Mouse (Mus musculus): Measurements from ENCODE around the gene Wdr89. TPM values are rescaled to one million over a fixed set of nuclear protein-coding genes. Genes with fewer than 3 reads are reported as not detected.

Wdr89 gene
- polyA plus RNA-seq, 1 experiment from 2014 or later = 15.2 TPM

GRCm38 (mm10) chr12:75629618-75630017 is 39.7 kb downstream of the Wdr89 start:
- DNase-seq (ENCODE audit: low spot score) = no peak
- Histone ChIP-seq H3K27me3 (ENCODE audit: low read depth, poor library complexity, severe bottlenecking) (no peaks in the 10 kb centered on the region), H3K27ac (no peak overlapping the region), H3K4me1 (no peaks in the 10 kb centered on the region), H3K4me3 (no peak overlapping the region), H3K9me3 (replicated peaks) (no peaks in the 10 kb centered on the region), H3K36me3 (peaks cover 15% of the 10 kb centered on the region)
- WGBS = 63% methylated on average over 1 of the region's 1 CpGs

- Histone ChIP-seq H3K4me1 (no peaks in the 10 kb centered on the region), H3K27ac (no peak overlapping the region), H3K27me3 (ENCODE audit: low read depth, poor library complexity, severe bottlenecking) (no peaks in the 10 kb centered on the region), H3K4me3 (no peak overlapping the region), H3K9me3 (replicated peaks) (no peaks in the 10 kb centered on the region), H3K36me3 (no peaks in the 10 kb centered on the region)
- WGBS = 94% methylated on average over 5 of the region's 5 CpGs
- no peak for DNase-seq (ENCODE audit: low spot score)
Measured at GRCm38 (mm10) chr12:75623292-75623691, 46.0 kb downstream of the Wdr89 start.

GRCm38 (mm10) chr12:75622835-75623234 is 46.5 kb downstream of the Wdr89 start:
- H3K27me3 ChIP-seq (ENCODE audit: low read depth, poor library complexity, severe bottlenecking) = no peaks in the 10 kb centered on the region
- H3K9me3 ChIP-seq (replicated peaks) = no peaks in the 10 kb centered on the region
- no peak overlapping the region for H3K27ac ChIP-seq
- DNase-seq (ENCODE audit: low spot score) = no peak
- H3K4me1 ChIP-seq = no peaks in the 10 kb centered on the region
- H3K4me3 ChIP-seq = no peak overlapping the region
- 86% methylated on average over 3 of the region's 3 CpGs for WGBS
- no peaks in the 10 kb centered on the region for H3K36me3 ChIP-seq

DNA sequence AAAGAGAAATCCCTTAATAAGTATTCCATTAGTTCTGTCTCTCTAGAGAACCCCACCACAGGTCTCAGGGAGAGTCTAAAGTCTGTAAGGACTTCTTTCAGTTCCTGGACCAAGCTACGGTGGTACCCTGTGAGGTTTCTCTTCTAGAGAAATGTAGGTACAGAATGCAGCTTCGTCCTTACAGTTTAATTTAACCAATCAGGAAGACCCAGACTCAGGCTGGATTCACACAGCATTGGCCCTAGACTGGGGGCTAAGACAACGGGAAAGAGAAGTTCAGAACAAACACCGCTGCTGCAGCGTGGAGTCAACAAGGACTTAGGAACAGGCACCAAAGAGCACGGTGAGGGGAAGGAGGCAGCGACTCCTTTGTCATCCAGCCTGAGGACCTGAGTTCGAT is 52.5 kb downstream of the Wdr89 start:
- Histone ChIP-seq H3K9me3 (replicated peaks) (no peaks in the 10 kb centered on the region), H3K4me3 (no peak overlapping the region), H3K27me3 (ENCODE audit: low read depth, poor library complexity, severe bottlenecking) (no peaks in the 10 kb centered on the region), H3K36me3 (no peaks in the 10 kb centered on the region), H3K4me1 (peaks cover 7% of the 10 kb centered on the region), H3K27ac (no peak overlapping the region)
- no peak for DNase-seq (ENCODE audit: low spot score)
- WGBS = 63% methylated on average over 8 of the region's 8 CpGs

DNA sequence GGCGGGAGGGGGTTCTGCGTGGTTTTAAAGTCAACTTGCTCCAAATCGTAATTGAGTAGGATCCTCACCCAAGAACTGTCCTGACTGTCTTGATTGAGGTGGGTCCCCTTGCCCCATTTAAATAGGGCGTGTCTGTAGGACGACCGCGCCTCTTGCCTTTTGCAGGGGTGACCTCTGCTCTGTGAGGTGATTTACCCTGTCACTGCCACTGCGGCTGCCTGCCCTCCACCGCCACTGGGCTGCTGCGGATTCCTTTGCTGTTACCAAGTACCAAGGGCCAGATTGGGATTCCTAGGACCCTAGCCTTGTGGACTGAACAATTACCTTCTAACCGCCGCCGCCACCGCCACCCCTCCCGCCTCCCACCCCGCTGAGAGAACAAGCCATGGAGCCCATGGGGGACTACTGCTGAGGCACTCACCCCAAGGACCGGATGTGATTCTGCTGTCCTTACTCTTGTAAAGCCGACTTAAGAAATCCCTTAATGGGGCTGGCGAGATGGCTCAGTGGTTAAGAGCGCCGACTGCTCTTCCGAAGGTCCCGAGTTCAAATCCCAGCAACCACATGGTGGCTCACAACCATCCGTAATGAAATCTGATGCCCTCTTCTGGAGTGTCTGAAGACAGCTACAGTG is 53.1 kb downstream of the Wdr89 start:
- H3K36me3 ChIP-seq = no peaks in the 10 kb centered on the region
- peak overlapping the region; percentile 42 for H3K4me3 ChIP-seq
- 8% methylated on average over 24 of the region's 24 CpGs for WGBS
- H3K27ac ChIP-seq = no peak overlapping the region
- no peaks in the 10 kb centered on the region for H3K27me3 ChIP-seq (ENCODE audit: low read depth, poor library complexity, severe bottlenecking)
- H3K4me1 ChIP-seq = peaks cover 7% of the 10 kb centered on the region
- peak; percentile 62 for DNase-seq (ENCODE audit: low spot score)
- no peaks in the 10 kb centered on the region for H3K9me3 ChIP-seq (replicated peaks)

GRCm38 (mm10) chr12:75615556-75615955 is 53.8 kb downstream of the Wdr89 start:
- no peak for DNase-seq (ENCODE audit: low spot score)
- H3K27ac ChIP-seq = no peak overlapping the region
- H3K4me1 ChIP-seq = peaks cover 7% of the 10 kb centered on the region
- no peaks in the 10 kb centered on the region for H3K27me3 ChIP-seq (ENCODE audit: low read depth, poor library complexity, severe bottlenecking)
- H3K4me3 ChIP-seq = peak overlapping the region; percentile 42; the same call in 1 of the 2 replicates
- H3K36me3 ChIP-seq = no peaks in the 10 kb centered on the region
- WGBS = 63% methylated on average over 3 of the region's 3 CpGs
- H3K9me3 ChIP-seq (replicated peaks) = no peaks in the 10 kb centered on the region

DNA sequence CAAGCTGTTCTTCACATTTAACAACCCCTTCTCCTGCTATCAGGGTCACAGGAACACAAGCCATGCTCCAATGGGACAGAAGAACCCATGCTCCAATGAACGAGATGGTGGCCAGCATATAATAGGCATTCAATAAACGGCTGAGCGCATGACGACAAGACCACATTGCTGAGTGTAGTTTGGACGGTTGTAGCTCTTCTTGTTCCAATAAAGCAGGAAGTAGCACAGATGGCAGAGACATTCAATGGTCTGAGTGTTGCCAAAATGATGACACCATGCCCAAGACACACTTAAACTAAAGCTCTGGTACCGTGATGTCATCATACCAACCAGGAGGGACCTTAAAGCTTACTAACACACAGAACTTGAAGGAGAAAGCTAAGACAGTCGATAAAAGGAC is 56.6 kb downstream of the Wdr89 start:
- no peak for DNase-seq (ENCODE audit: low spot score)
- no peaks in the 10 kb centered on the region for H3K36me3 ChIP-seq
- 86% methylated on average over 7 of the region's 7 CpGs for WGBS

DNA sequence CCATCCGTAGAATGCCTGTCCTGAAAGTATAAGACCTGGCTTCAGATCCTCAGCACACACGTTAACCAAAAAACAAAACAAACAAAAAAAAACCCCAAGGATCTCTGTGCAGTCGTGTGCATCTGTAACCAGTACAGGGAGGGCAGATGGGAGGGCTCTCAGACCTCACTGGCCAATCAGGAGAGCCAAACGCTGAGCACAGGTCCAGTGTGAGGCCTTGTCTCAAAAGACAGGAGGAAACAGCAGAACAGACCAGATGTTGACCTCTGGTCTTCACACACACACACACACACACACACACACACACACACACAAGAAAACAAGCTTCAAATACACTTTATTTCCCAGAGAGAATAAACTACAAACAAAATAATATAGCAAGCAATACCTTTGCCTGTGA is 69.8 kb downstream of the Wdr89 start:
- H3K36me3 ChIP-seq = no peaks in the 10 kb centered on the region
- H3K9me3 ChIP-seq (replicated peaks) = no peaks in the 10 kb centered on the region
- 18% methylated on average over 4 of the region's 4 CpGs for WGBS
- H3K27me3 ChIP-seq (ENCODE audit: low read depth, poor library complexity, severe bottlenecking) = no peaks in the 10 kb centered on the region
- H3K27ac ChIP-seq = peak overlapping the region; percentile 26; the same call in 1 of the 2 replicates
- H3K4me1 ChIP-seq = peaks cover 18% of the 10 kb centered on the region
- peak; percentile 48 for DNase-seq (ENCODE audit: low spot score)
- H3K4me3 ChIP-seq = no peak overlapping the region

More for the DNA sequence above, 56.6 kb downstream of the Wdr89 start:
- Histone ChIP-seq H3K4me3 (no peak overlapping the region), H3K9me3 (replicated peaks) (no peaks in the 10 kb centered on the region), H3K4me1 (peaks cover 7% of the 10 kb centered on the region), H3K27ac (no peak overlapping the region), H3K27me3 (ENCODE audit: low read depth, poor library complexity, severe bottlenecking) (no peaks in the 10 kb centered on the region)

DNA sequence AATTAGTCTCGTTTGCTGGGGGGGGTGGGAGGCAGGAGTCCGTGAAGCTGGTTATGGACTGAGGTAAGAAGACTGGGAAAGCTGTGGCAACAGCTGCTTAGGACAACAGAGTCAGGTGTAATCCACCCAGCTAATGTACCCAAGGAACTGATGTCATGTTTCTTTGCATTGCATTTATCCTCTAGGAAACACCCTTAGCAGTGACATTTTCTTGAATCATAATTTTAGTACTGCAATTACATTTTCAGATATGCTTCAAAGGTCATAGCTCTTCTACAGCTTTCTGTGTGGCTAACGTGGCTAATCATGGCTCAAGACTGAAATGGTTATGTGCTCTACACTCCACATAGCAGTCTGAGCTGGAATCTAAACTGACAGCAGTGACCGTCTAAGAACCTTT is 70.3 kb downstream of the Wdr89 start:
- no peaks in the 10 kb centered on the region for H3K9me3 ChIP-seq (replicated peaks)
- H3K4me1 ChIP-seq = peaks cover 23% of the 10 kb centered on the region
- WGBS = 70% methylated on average over 4 of the region's 4 CpGs
- H3K27ac ChIP-seq = peak overlapping the region; percentile 26; the same call in 1 of the 2 replicates
- no peak for DNase-seq (ENCODE audit: low spot score)
- no peak overlapping the region for H3K4me3 ChIP-seq
- H3K27me3 ChIP-seq (ENCODE audit: low read depth, poor library complexity, severe bottlenecking) = no peaks in the 10 kb centered on the region
- H3K36me3 ChIP-seq = no peaks in the 10 kb centered on the region

- no peaks in the 10 kb centered on the region for H3K9me3 ChIP-seq (replicated peaks)
- 91% methylated on average over 4 of the region's 4 CpGs for WGBS
- H3K4me3 ChIP-seq = no peak overlapping the region
- H3K27ac ChIP-seq = no peak overlapping the region
- H3K4me1 ChIP-seq = peaks cover 28% of the 10 kb centered on the region
- DNase-seq (ENCODE audit: low spot score) = no peak
- H3K36me3 ChIP-seq = peaks cover 7% of the 10 kb centered on the region
- H3K27me3 ChIP-seq (ENCODE audit: low read depth, poor library complexity, severe bottlenecking) = no peaks in the 10 kb centered on the region
Measured at GRCm38 (mm10) chr12:75597707-75598106, 71.6 kb downstream of the Wdr89 start.

DNA sequence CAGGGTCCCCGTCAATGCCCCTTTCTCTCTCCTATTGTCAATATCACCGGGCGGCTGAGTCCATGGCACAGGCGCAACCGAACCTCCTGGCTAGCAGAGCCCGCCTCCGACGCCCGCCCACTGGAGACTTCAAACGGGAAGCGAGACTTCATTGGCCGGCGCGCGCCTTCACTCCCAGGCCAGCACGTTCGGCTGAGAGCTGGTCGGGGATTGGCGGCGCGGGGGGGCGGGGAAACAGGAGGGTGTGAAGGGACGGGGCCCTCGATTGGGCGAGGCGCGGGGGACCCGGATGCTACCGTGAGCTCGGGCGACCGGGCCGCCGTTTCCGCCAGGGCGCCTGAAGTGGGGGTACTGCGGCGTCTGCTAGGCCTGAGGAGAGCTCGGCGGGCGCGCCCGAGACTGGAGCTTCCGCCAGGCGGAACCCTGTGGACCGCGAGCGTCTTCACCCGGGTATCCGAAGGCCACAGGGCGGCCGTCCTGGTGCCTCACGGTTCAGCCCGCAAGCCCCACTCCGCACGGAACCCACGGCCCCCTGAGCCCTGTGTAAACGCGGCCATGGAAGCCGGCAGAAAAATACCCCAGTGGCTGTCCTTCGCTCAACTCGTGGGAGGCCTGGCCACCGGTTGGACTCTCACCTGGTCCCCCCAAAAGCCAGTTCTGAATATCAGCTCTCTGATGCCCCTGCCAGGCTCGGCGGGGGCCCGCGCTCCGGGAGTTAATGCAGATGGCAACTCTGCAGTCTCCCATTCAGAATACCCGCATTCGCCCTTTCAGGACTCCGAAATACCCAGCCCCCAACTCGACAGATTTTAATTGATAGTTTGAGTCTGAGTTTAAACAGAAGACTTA is 73.0 kb downstream of the Wdr89 start, which contains the start of gene Ppp2r5e:
Gene Ppp2r5e (minus strand): TSS at position 92 of the 849 bp plus-strand sequence.
- Histone ChIP-seq H3K4me1 (peaks cover 28% of the 10 kb centered on the region), H3K36me3 (peaks cover 20% of the 10 kb centered on the region), H3K9me3 (replicated peaks) (no peaks in the 10 kb centered on the region), H3K4me3 (peak within 1 kb of the TSS; percentile 100), H3K27ac (peak within 1 kb of the TSS; percentile 94), H3K27me3 (ENCODE audit: low read depth, poor library complexity, severe bottlenecking) (no peaks in the 10 kb centered on the region)
- peak; percentile 100 for DNase-seq (ENCODE audit: low spot score)
- under 1% methylated on average over 72 of the region's 72 CpGs for WGBS

DNA sequence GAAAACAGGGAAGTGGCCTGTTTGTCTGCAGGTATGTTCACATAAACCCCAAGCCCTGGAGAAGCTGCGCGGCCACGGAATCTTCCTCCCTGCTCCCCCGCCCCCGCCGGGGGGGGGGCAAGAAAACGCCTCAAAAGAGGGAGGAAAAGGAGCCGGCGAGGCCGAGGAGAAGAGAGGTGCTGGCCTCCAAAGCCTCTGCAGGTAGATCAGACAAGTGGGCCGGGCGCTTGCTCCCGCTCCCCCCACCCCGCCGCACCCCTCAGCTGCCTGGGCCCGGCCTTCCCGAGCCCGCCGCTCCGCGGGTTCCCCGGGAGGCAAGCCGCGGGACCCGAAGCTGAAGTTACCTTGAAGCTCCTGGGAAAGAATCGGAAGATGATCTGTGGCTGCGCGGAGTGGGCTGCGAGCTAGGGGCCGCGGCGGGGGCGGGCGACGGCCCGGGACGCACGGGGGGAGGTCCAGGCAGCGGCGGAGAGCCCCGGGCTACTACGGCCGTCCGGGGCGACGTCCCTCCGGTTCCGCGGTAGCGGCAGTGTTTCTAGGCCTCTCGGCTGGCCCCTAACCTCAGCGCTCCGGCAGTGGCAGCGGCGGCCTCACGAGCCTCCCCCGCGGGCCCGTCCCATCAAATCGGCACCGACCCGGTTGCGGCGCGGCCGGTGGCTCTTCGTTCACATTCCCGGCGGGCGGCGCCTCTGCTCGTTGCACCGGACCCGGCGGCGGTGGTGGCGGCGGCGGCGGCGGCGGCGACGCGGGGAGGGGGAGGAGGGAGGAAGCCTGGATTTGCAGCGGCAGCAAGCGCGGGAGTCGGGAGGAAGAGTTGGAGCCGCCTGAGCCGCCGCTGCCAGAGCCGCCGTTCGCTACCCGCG is 73.8 kb downstream of the Wdr89 start:
- Histone ChIP-seq H3K36me3 (peaks cover 29% of the 10 kb centered on the region), H3K4me3 (peak overlapping the region; percentile 100), H3K9me3 (replicated peaks) (no peaks in the 10 kb centered on the region), H3K27ac (peak overlapping the region; percentile 94), H3K27me3 (ENCODE audit: low read depth, poor library complexity, severe bottlenecking) (no peaks in the 10 kb centered on the region), H3K4me1 (peaks cover 28% of the 10 kb centered on the region)
- DNase-seq (ENCODE audit: low spot score) = peak; percentile 61
- WGBS = under 1% methylated on average over 93 of the region's 97 CpGs
